Mouse (Mus musculus): ENCODE data around the gene Mpnd. TPM values are rescaled to one million over a fixed set of nuclear protein-coding genes. Genes with fewer than 3 reads are reported as not detected.

Mpnd gene
- polyA plus RNA-seq, 1 experiment from 2014 or later: 111 TPM

Other genes with a start within 250 kb of the Mpnd start
- 5.9 and 6.9 TPM in 2 replicates for gene Zfp119a, start 126.8 kb upstream of the Mpnd start, polyA plus RNA-seq (2016; fragmentation: Nextera tagmentation; extraction: Ambion mirVana)
- gene Zfp959, start 113.6 kb upstream of the Mpnd start, polyA plus RNA-seq (2016; fragmentation: Nextera tagmentation; extraction: Ambion mirVana): 8.2 and 11.0 TPM in 2 replicates
- 3.9 TPM in 2 replicates for gene Zfp119b, start 56.2 kb upstream of the Mpnd start, polyA plus RNA-seq (2016; fragmentation: Nextera tagmentation; extraction: Ambion mirVana)
- gene Ebi3, start 53.1 kb upstream of the Mpnd start, polyA plus RNA-seq (2016; fragmentation: Nextera tagmentation; extraction: Ambion mirVana): 0.25 and 0.72 TPM in 2 replicates
- gene Yju2, start 46.6 kb upstream of the Mpnd start, polyA plus RNA-seq (2016; fragmentation: Nextera tagmentation; extraction: Ambion mirVana): 20.9 and 24.4 TPM in 2 replicates
- gene Shd, start 35.2 kb upstream of the Mpnd start, polyA plus RNA-seq (2016; fragmentation: Nextera tagmentation; extraction: Ambion mirVana): 11.3 and 15.2 TPM in 2 replicates
- 8.4 and 23.2 TPM in 2 replicates for gene Fsd1, start 19.2 kb upstream of the Mpnd start, polyA plus RNA-seq (2016; fragmentation: Nextera tagmentation; extraction: Ambion mirVana)
- gene Stap2, start 127 bp upstream of the Mpnd start, polyA plus RNA-seq (2016; fragmentation: Nextera tagmentation; extraction: Ambion mirVana): 7.7 and 8.0 TPM in 2 replicates
- gene Sh3gl1, start 30.9 kb downstream of the Mpnd start, polyA plus RNA-seq (2016; fragmentation: Nextera tagmentation; extraction: Ambion mirVana): 117 and 155 TPM in 2 replicates
- 24.0 and 30.0 TPM in 2 replicates for gene Chaf1a, start 34.7 kb downstream of the Mpnd start, polyA plus RNA-seq (2016; fragmentation: Nextera tagmentation; extraction: Ambion mirVana)
- 33.1 and 34.3 TPM in 2 replicates for gene Ubxn6, start 69.3 kb downstream of the Mpnd start, polyA plus RNA-seq (2016; fragmentation: Nextera tagmentation; extraction: Ambion mirVana)
- 121 and 139 TPM in 2 replicates for gene Hdgfl2, start 73.9 kb downstream of the Mpnd start, polyA plus RNA-seq (2016; fragmentation: Nextera tagmentation; extraction: Ambion mirVana)
- 0.05 and 0.08 TPM in 2 replicates for gene Plin4, start 104.1 kb downstream of the Mpnd start, polyA plus RNA-seq (2016; fragmentation: Nextera tagmentation; extraction: Ambion mirVana)
- gene Plin5, start 111.9 kb downstream of the Mpnd start, polyA plus RNA-seq (2016; fragmentation: Nextera tagmentation; extraction: Ambion mirVana): 0.18 and 0.46 TPM in 2 replicates
- not detected in 2 replicates for gene Lrg1, start 116.3 kb downstream of the Mpnd start, polyA plus RNA-seq (2016; fragmentation: Nextera tagmentation; extraction: Ambion mirVana)
- gene Sema6b, start 134.6 kb downstream of the Mpnd start, polyA plus RNA-seq (2016; fragmentation: Nextera tagmentation; extraction: Ambion mirVana): 0.36 and 1.0 TPM in 2 replicates
- 5.5 and 6.0 TPM in 2 replicates for gene Tnfaip8l1, start 156.8 kb downstream of the Mpnd start, polyA plus RNA-seq (2016; fragmentation: Nextera tagmentation; extraction: Ambion mirVana)
- 94.2 and 106 TPM in 2 replicates for gene Mydgf, start 178.2 kb downstream of the Mpnd start, polyA plus RNA-seq (2016; fragmentation: Nextera tagmentation; extraction: Ambion mirVana)
- gene Dpp9, start 213.2 kb downstream of the Mpnd start, polyA plus RNA-seq (2016; fragmentation: Nextera tagmentation; extraction: Ambion mirVana): 31.0 and 34.3 TPM in 2 replicates